Mouse (Mus musculus) CH12.LX (cell line): ENCODE results near the gene Rae1. TPM values are rescaled to one million over a fixed set of nuclear protein-coding genes. Genes with fewer than 3 reads are reported as not detected.

Experiments
- DNase-seq: peaks from one replicate; pipeline ENCODE4 v3.0.0-alpha.2; 2013; ENCODE audit errors: extremely low read depth
- H3K27ac ChIP-seq: 2 replicates; pipeline ENCODE4 v1.5.1; 2012; ENCODE audit warnings: low read depth, mild to moderate bottlenecking, control low read depth, moderate library complexity; ENCODE audit not compliant: insufficient read depth
- H3K27me3 ChIP-seq: replicated peaks from 2 replicates; pipeline ENCODE3; 2012; ENCODE audit warnings: inconsistent platforms
- H3K36me3 ChIP-seq, 2 experiments: replicated peaks in 1 of 2; 2 replicates each; pipeline versions ENCODE3 to v1.6.1; 2012; ENCODE audit warnings: inconsistent platforms in 1 of 2, low read length in 1 of 2, mild to moderate bottlenecking in 1 of 2, mixed read lengths in 1 of 2, moderate library complexity in 1 of 2; ENCODE audit not compliant: control insufficient read depth in 1 of 2, insufficient read depth in 1 of 2
- H3K4me1 ChIP-seq, 2 experiments: 2 replicates each; pipeline ENCODE4 v1.6.1; 2012; ENCODE audit warnings: inconsistent platforms in 1 of 2, moderate library complexity in 1 of 2; ENCODE audit not compliant: insufficient read depth in 2 of 2, control insufficient read depth in 1 of 2
- H3K4me2 ChIP-seq: 2 replicates; pipeline ENCODE4 v1.6.1; 2012; ENCODE audit warnings: low read depth, mild to moderate bottlenecking, control low read depth; ENCODE audit not compliant: poor library complexity, insufficient read depth, severe bottlenecking
- H3K4me3 ChIP-seq, 3 experiments: fragments of 150-350 bp in 1 of 3; sonication (generic) in 1 of 3; replicated peaks in 1 of 3; 2 replicates each; pipeline versions ENCODE3 to v1.5.1; 2011 to 2012; ENCODE audit warnings: low read depth in 2 of 3, low read length in 2 of 3, mild to moderate bottlenecking in 2 of 3, moderate library complexity in 2 of 3, control low read depth in 1 of 3, improper control_type of control experiment in 1 of 3, inconsistent platforms in 1 of 3, mixed read lengths in 1 of 3; ENCODE audit not compliant: poor library complexity in 1 of 3
- H3K79me2 ChIP-seq: replicated peaks from 2 replicates; pipeline ENCODE4 v1.6.1; 2012; ENCODE audit warnings: mild to moderate bottlenecking, moderate library complexity; ENCODE audit not compliant: control insufficient read depth, poor library complexity, insufficient read depth, severe bottlenecking; ENCODE audit errors: extremely low read depth
- H3K9ac ChIP-seq: 2 replicates; pipeline ENCODE4 v1.6.1; 2012; ENCODE audit warnings: low read depth, mild to moderate bottlenecking, control low read depth, moderate library complexity; ENCODE audit not compliant: insufficient read depth
- H3K9me3 ChIP-seq: replicated peaks from 2 replicates; pipeline ENCODE3; 2012; ENCODE audit warnings: low read length, inconsistent platforms, mixed read lengths
- CHD1 ChIP-seq: IDR thresholded peaks from 2 replicates; pipeline ENCODE4 v1.6.1; 2012; ENCODE audit warnings: low read depth, low read length, improper control_type of control experiment, inconsistent platforms
- CTCF ChIP-seq, 2 experiments: IDR thresholded peaks in 1 of 2; conservative IDR thresholded peaks in 1 of 2; 2 replicates each; pipeline ENCODE4 v1.5.1; 2011 to 2012; ENCODE audit warnings: low read depth in 2 of 2, low read length in 2 of 2, improper control_type of control experiment in 1 of 2, inconsistent platforms in 1 of 2, mild to moderate bottlenecking in 1 of 2, moderate library complexity in 1 of 2
- E2F4 ChIP-seq: IDR thresholded peaks from 2 replicates; pipeline ENCODE4 v1.6.1; 2011; ENCODE audit warnings: low read depth, low read length, improper control_type of control experiment; ENCODE audit not compliant: insufficient replicate concordance
- ELF1 ChIP-seq: IDR thresholded peaks from 2 replicates; pipeline ENCODE4 v1.6.1; 2014; ENCODE audit warnings: low read depth, mild to moderate bottlenecking, inconsistent platforms, low read length, improper control_type of control experiment
- ETS1 ChIP-seq: conservative IDR thresholded peaks from 2 replicates; pipeline ENCODE4 v1.6.1; 2012; ENCODE audit warnings: low read depth, mild to moderate bottlenecking, inconsistent platforms, low read length, improper control_type of control experiment, moderate library complexity
- KAT2A ChIP-seq: IDR thresholded peaks from 2 replicates; pipeline ENCODE4 v1.6.1; 2012; ENCODE audit warnings: low read length, improper control_type of control experiment, inconsistent platforms; ENCODE audit not compliant: insufficient replicate concordance
- MAZ ChIP-seq: IDR thresholded peaks from 2 replicates; pipeline ENCODE4 v1.6.1; 2012; ENCODE audit warnings: low read depth, mild to moderate bottlenecking, inconsistent platforms, low read length, improper control_type of control experiment, moderate library complexity
- MXI1 ChIP-seq: IDR thresholded peaks from 2 replicates; pipeline ENCODE4 v1.6.1; 2011; ENCODE audit warnings: mild to moderate bottlenecking, low read depth, low read length, improper control_type of control experiment
- NRF1 ChIP-seq: IDR thresholded peaks from 2 replicates; pipeline ENCODE4 v1.6.1; 2014; ENCODE audit warnings: low read depth, mild to moderate bottlenecking, inconsistent platforms, low read length, improper control_type of control experiment, moderate library complexity
- RAD21 ChIP-seq: IDR thresholded peaks from 2 replicates; pipeline ENCODE4 v1.6.1; 2011; ENCODE audit warnings: low read depth, mild to moderate bottlenecking, low read length, improper control_type of control experiment, moderate library complexity
- SMC3 ChIP-seq: IDR thresholded peaks from 2 replicates; pipeline ENCODE4 v1.6.1; 2011; ENCODE audit warnings: low read depth, low read length, improper control_type of control experiment
- USF2 ChIP-seq: conservative IDR thresholded peaks from 2 replicates; pipeline ENCODE4 v1.6.1; 2011; ENCODE audit warnings: low read depth, low read length, improper control_type of control experiment
- ZNF384 ChIP-seq: IDR thresholded peaks from 2 replicates; pipeline ENCODE4 v1.6.1; 2012; ENCODE audit warnings: low read depth, low read length, improper control_type of control experiment, inconsistent platforms
- dilution Hi-C: fragments of 300-500 bp; cut with MboI; formaldehyde crosslinking; loops from 2 replicates; pipeline ENCODE4 v1.14.3; 2020; ENCODE audit warnings: low sequenced_read_pairs; ENCODE audit not compliant: extremely low pct_unique_long_range_greater_than_20kb, extremely low pct_ligation_motif_present
- in situ Hi-C: fragments of 300-500 bp; cut with MboI; formaldehyde crosslinking; loops from 3 replicates; pipeline ENCODE4 v1.14.3; 2019; ENCODE audit warnings: low sequenced_read_pairs, low pct_ligation_motif_present, low pct_unique_long_range_greater_than_20kb, mixed read lengths
- polyA plus RNA-seq: library from polyadenylated mRNA; unstranded; fragments of >175 nt; gene quantifications from 2 replicates; pipeline ENCODE4 v1.2.1, GENCODE M21; 2012; ENCODE audit warnings: low read depth; ENCODE audit not compliant: insufficient read length
- total RNA-seq, 2 experiments: library from RNA; depleted of rRNA; stranded (reverse); fragments of 300-350 nt in 1 of 2; fragments of >200 nt in 1 of 2; gene quantifications; 2 replicates each; pipeline ENCODE4 v1.2.3; 2012 to 2014

Gene Rae1
- total and polyA plus RNA-seq, 3 experiments = 86.3 to 114 (median 95.0) TPM

GRCm38 (mm10) chr2:173049231-173049630, 49.3 kb downstream of the Rae1 start:
- Histone ChIP-seq H3K4me1 (peaks cover 42 to 69% of the 10 kb centered on the region in 2 experiments), H3K9me3 (no peaks in the 10 kb centered on the region), H3K4me2 (no peak overlapping the region), H3K36me3 (no peaks in the 10 kb centered on the region), H3K9ac (no peak overlapping the region), H3K27ac (no peak overlapping the region; the same call in 1 of the 2 replicates), H3K4me3 (no peak overlapping the region), H3K79me2 (no peaks in the 10 kb centered on the region), H3K27me3 (no peaks in the 10 kb centered on the region)
- in situ Hi-C loops = loop anchor here (5.0 kb wide), 1 partner anchor 33 kb away; no protein-coding TSS in a partner anchor
- TF ChIP-seq USF2 (no peak), MAZ (no peak), MXI1 (no peak), ZNF384 (no peak), E2F4 (no peak), NRF1 (no peak)
- DNase-seq = peak; percentile 12
- dilution Hi-C loops = no loop called here

GRCm38 (mm10) chr2:173049817-173050216, 49.9 kb downstream of the Rae1 start:
- peak overlapping the region; percentile 7; the same call in 1 of the 2 replicates for H3K4me2 ChIP-seq
- H3K79me2 ChIP-seq = no peaks in the 10 kb centered on the region
- H3K9me3 ChIP-seq = no peaks in the 10 kb centered on the region
- dilution Hi-C loops (no loop called here), in situ Hi-C loops (loop anchor here (5.0 kb wide), 1 partner anchor 32 kb away; no protein-coding TSS in a partner anchor)
- TF ChIP-seq MAZ (no peak), CTCF (conservative IDR thresholded peaks at IDR 0.05 in 1 of 2, IDR thresholded peaks at IDR 0.05 in 1 of 2; ENCODE audit: low read depth in 2 of 2, low read length in 2 of 2) (peak in 1 of 2 experiments; percentile 25; a peak in 1 of 4 replicates), KAT2A (0 out of 2 replicates have a peak, but pooled peaks have one; percentile 16), CHD1 (peak; percentile 95)
- H3K9ac ChIP-seq = no peak overlapping the region
- H3K27ac ChIP-seq = no peak overlapping the region
- no peaks in the 10 kb centered on the region for H3K36me3 ChIP-seq
- no peak overlapping the region for H3K4me3 ChIP-seq
- no peaks in the 10 kb centered on the region for H3K27me3 ChIP-seq
- peak; percentile 67 for DNase-seq
- H3K4me1 ChIP-seq = peaks cover 42 to 68% of the 10 kb centered on the region in 2 experiments

GRCm38 (mm10) chr2:173050604-173051382, 50.9 kb downstream of the Rae1 start:
- dilution Hi-C loops (no loop called here), in situ Hi-C loops (no loop called here)
- Histone ChIP-seq H3K4me2 (no peak overlapping the region), H3K79me2 (no peaks in the 10 kb centered on the region), H3K36me3 (no peaks in the 10 kb centered on the region), H3K27me3 (no peaks in the 10 kb centered on the region), H3K9ac (no peak overlapping the region), H3K4me3 (no peak overlapping the region), H3K4me1 (peaks cover 42 to 65% of the 10 kb centered on the region in 2 experiments), H3K9me3 (no peaks in the 10 kb centered on the region), H3K27ac (no peak overlapping the region)
- TF ChIP-seq ETS1 = no peak
- TF ChIP-seq USF2 = no peak
- TF ChIP-seq ELF1 = no peak
- peak; percentile 46 for TF ChIP-seq SMC3
- peak in 1 of 2 experiments; percentile 51; a peak in 2 of 4 replicates for TF ChIP-seq CTCF (conservative IDR thresholded peaks at IDR 0.05 in 1 of 2, IDR thresholded peaks at IDR 0.05 in 1 of 2; ENCODE audit: low read depth in 2 of 2, low read length in 2 of 2)
- peak; percentile 45 for TF ChIP-seq RAD21
- DNase-seq = peak; percentile 19
